Mouse (Mus musculus) cortical plate, adult 2 months (tissue): Measurements from ENCODE around the gene Kcnma1.

Experiments used
- CTCF ChIP-seq: fragments of 200-500 bp; IDR thresholded peaks from 2 replicates; pipeline ENCODE4 v1.5.1; 2011; ENCODE audit warnings: mild to moderate bottlenecking, control low read depth, low read length; ENCODE audit not compliant: insufficient read depth; ENCODE audit errors: extremely low read depth
- POLR2A ChIP-seq: fragments of 200-500 bp; IDR thresholded peaks from 2 replicates; pipeline ENCODE4 v1.6.1; 2011; ENCODE audit warnings: mild to moderate bottlenecking, low read length, control low read depth; ENCODE audit not compliant: insufficient read depth; ENCODE audit errors: extremely low read depth

DNA sequence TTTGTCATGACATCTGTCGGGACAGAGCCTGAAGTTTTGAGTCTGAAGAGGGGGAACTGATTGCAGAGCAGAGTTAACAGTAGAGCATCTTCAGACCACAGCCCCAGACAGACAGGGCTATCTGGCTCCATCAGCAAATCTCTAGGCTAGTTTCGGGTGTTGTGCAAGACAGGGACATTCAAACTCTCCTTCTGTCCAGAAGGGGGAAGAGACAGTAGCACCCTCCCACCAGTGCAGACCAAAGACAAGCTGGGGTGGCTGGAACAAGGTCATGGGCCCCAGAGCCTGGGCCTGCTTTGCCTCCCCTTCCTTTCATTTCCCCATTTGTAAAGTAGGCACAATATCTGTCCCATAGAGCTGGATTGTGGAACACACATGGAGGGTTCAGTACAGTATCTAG is 189.4 kb downstream of the Kcnma1 start:
- TF ChIP-seq CTCF (no peak), POLR2A (no peak)
